ENCODE assay signal across 8 mouse cellular contexts in the genomic region with DNA sequence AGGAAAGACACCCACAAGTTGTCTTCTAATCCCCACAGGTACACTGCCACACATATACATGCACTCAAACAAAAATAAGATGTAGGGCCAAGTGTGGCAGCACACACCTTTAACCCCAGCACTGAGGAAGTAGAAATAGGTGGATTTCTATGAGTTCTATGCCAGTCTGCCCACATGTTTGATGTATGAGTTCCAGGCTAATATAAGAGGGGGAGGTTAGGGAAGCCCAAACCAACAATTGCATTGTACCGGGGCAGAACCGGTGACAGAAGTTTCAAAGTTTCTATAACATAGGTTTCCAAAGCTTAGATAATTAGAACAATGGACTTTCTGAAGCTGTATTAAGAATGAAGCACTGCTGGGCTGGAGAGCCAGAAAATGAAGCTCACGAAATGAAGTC. TPM values are rescaled to one million over a fixed set of nuclear protein-coding genes. Genes with fewer than 3 reads are reported as not detected.
DNase-seq lines count a peak whose midpoint lies in the region; ATAC-seq and TF ChIP-seq lines count a peak whose summit lies in the region.

No protein-coding gene starts in this region.

- peak overlapping the region; percentile 82 for H3K9ac ChIP-seq in liver, embryonic 12.5 days

- no peak for DNase-seq in cerebellum, adult 2 months
- DNase-seq in cerebellum, adult 8-10 months: no peak
- DNase-seq in 3T3-L1 (ENCODE audit: low read depth, low spot score): peak; percentile 12
- DNase-seq in spleen, postnatal 10 days (ENCODE audit: low spot score in 2 of 2): no peak
- no peak for DNase-seq in layer of hippocampus, postnatal 14 days (ENCODE audit: low spot score in 2 of 2)
- no peak for DNase-seq in thymus, adult 18-20 months

- 55% methylated on average over 3 of the region's 3 CpGs for WGBS in cerebellum, adult 2 months
- WGBS in liver, embryonic 12.5 days (ENCODE audit: insufficient replicate concordance): 41% methylated on average over 3 of the region's 3 CpGs

- peak overlapping the region; percentile 69 for H3K4me3 ChIP-seq in cerebellum, adult 2 months (replicated peaks; ENCODE audit: insufficient read depth, low read depth, low read length)
- H3K4me3 ChIP-seq in erythroblast, embryonic 14.5 days (replicated peaks): peak overlapping the region; percentile 76
- H3K4me3 ChIP-seq in liver, embryonic 12.5 days: peak overlapping the region; percentile 73

- H3K9me3 ChIP-seq in erythroblast, embryonic 14.5 days (ENCODE audit: control insufficient read depth, low read length): peaks cover 39% of the 10 kb centered on the region
- peaks cover 32% of the 10 kb centered on the region for H3K9me3 ChIP-seq in liver, embryonic 12.5 days (replicated peaks)

- TF ChIP-seq POLR2A in cerebellum, adult 2 months (IDR thresholded peaks at IDR 0.05; ENCODE audit: borderline replicate concordance, insufficient read depth, low read length): no peak

- no peak for ATAC-seq in liver, embryonic 12.5 days

- H3K36me3 ChIP-seq in erythroblast, embryonic 14.5 days (ENCODE audit: control insufficient read depth): peaks cover 38% of the 10 kb centered on the region
- H3K36me3 ChIP-seq in liver, embryonic 12.5 days: peaks cover 35% of the 10 kb centered on the region

- no peaks in the 10 kb centered on the region for H3K27me3 ChIP-seq in cerebellum, adult 2 months (ENCODE audit: control insufficient read depth, insufficient read depth, low read length)
- H3K27me3 ChIP-seq in erythroblast, embryonic 14.5 days (ENCODE audit: control insufficient read depth): peaks cover 1% of the 10 kb centered on the region; the same call in 1 of the 2 replicates
- H3K27me3 ChIP-seq in liver, embryonic 12.5 days (replicated peaks): 0 out of 2 replicates have a peak, but pooled peaks cover 5% of the 10 kb centered on the region

- no peak overlapping the region for H3K27ac ChIP-seq in cerebellum, adult 2 months (ENCODE audit: insufficient read depth, low read length)
- H3K27ac ChIP-seq in liver, embryonic 12.5 days: no peak overlapping the region

- H3K4me2 ChIP-seq in liver, embryonic 12.5 days: peak overlapping the region; percentile 77

- TF ChIP-seq CTCF in cerebellum, adult 2 months (IDR thresholded peaks at IDR 0.05; ENCODE audit: borderline replicate concordance, insufficient read depth, low read depth, low read length): no peak

- H3K4me1 ChIP-seq in cerebellum, adult 2 months (ENCODE audit: control insufficient read depth, insufficient read depth, low read length): peaks cover 6% of the 10 kb centered on the region; the same call in 1 of the 2 replicates
- H3K4me1 ChIP-seq in erythroblast, embryonic 14.5 days (ENCODE audit: control insufficient read depth): peaks cover 26% of the 10 kb centered on the region
- peaks cover 25% of the 10 kb centered on the region for H3K4me1 ChIP-seq in liver, embryonic 12.5 days

RNA-seq across cellular contexts. Expression of gene Zfp445, which starts 1.0 kb away (rescaled TPM):
- 158 and 183 TPM in 2 replicates for polyA plus RNA-seq in cerebellum, adult 2 months (2012; rRNA removed)
- polyA plus RNA-seq in erythroblast, embryonic 14.5 days (2012): 0.45 and 0.46 TPM in 2 replicates
- polyA plus RNA-seq in liver, embryonic 12.5 days (2016; fragmentation: Nextera tagmentation; extraction: Ambion mirVana): 32.7 and 32.9 TPM in 2 replicates
- 100 to 1,000 TPM; 155 to 177 TPM for total RNA-seq in layer of hippocampus, postnatal 14 days (2021)

RNA-seq across cellular contexts. Expression of gene Zkscan7, which starts 20.6 kb away (rescaled TPM):
- 3.1 and 4.0 TPM in 2 replicates for polyA plus RNA-seq in cerebellum, adult 2 months (2012; rRNA removed)
- polyA plus RNA-seq in erythroblast, embryonic 14.5 days (2012): not detected in 2 replicates
- 0.66 and 0.77 TPM in 2 replicates for polyA plus RNA-seq in liver, embryonic 12.5 days (2016; fragmentation: Nextera tagmentation; extraction: Ambion mirVana)
- total RNA-seq in layer of hippocampus, postnatal 14 days (2021): 1 to 10 TPM; 5.3 to 6.8 TPM

RNA-seq across cellular contexts. Expression of gene Gm35549, which starts 21.0 kb away (rescaled TPM):
- polyA plus RNA-seq in cerebellum, adult 2 months (2012; rRNA removed): not detected in 2 replicates
- not detected in 2 replicates for polyA plus RNA-seq in erythroblast, embryonic 14.5 days (2012)
- polyA plus RNA-seq in liver, embryonic 12.5 days (2016; fragmentation: Nextera tagmentation; extraction: Ambion mirVana): 0.21 TPM in 1 of 2 replicates, not detected in the other
- not detected for total RNA-seq in layer of hippocampus, postnatal 14 days (2021)

RNA-seq across cellular contexts. Expression of gene Zfp105, which starts 58.0 kb away (rescaled TPM):
- 7.2 and 7.9 TPM in 2 replicates for polyA plus RNA-seq in cerebellum, adult 2 months (2012; rRNA removed)
- polyA plus RNA-seq in erythroblast, embryonic 14.5 days (2012): not detected in 2 replicates
- polyA plus RNA-seq in liver, embryonic 12.5 days (2016; fragmentation: Nextera tagmentation; extraction: Ambion mirVana): 4.3 and 4.9 TPM in 2 replicates
- 1 to 10 TPM; 6.8 to 9.1 TPM for total RNA-seq in layer of hippocampus, postnatal 14 days (2021)

RNA-seq across cellular contexts. Expression of gene Tcaim, which starts 59.5 kb away (rescaled TPM):
- polyA plus RNA-seq in cerebellum, adult 2 months (2012; rRNA removed): 12.6 and 14.6 TPM in 2 replicates
- polyA plus RNA-seq in erythroblast, embryonic 14.5 days (2012): not detected in 2 replicates
- 2.8 and 3.0 TPM in 2 replicates for polyA plus RNA-seq in liver, embryonic 12.5 days (2016; fragmentation: Nextera tagmentation; extraction: Ambion mirVana)
- 10 to 100 TPM; 16.2 to 16.7 TPM for total RNA-seq in layer of hippocampus, postnatal 14 days (2021)

Comparison
In these comparisons a context has a peak if more than half of its experiments do, and no peak if none do; other contexts are left out.
1. RNA of gene Zfp445, which starts 1.0 kb away (polyA plus RNA-seq): 158 to 183 TPM in cerebellum, adult 2 months and 32.7 to 32.9 TPM in liver, embryonic 12.5 days; 0.45 to 0.46 TPM in erythroblast, embryonic 14.5 days; every median in the first group is over 10 times any median in the second.
2. Peak in every context shown above with its lines, with median percentiles within 50 percentile points of each other: H3K4me3 ChIP-seq.